Mouse (Mus musculus) spleen, postnatal 4 days (tissue): ENCODE measurements around the gene Dolk.

ENCODE experiments used
- DNase-seq, 2 experiments: peaks; one replicate each; pipeline ENCODE4 v3.0.0; 2022; ENCODE audit warnings: low spot score in 2 of 2

Gene Dolk

GRCm38 (mm10) chr2:30250166-30251128 lies 35.7 kb downstream of the Dolk start:
- peak in 1 of 2 experiments; percentile 61 for DNase-seq

- no peak for DNase-seq
These were observed 37.0 kb downstream of the Dolk start for GRCm38 (mm10) chr2:30249182-30249581.

- DNase-seq = no peak
These were observed 38.5 kb downstream of the Dolk start for GRCm38 (mm10) chr2:30247681-30248080.

GRCm38 (mm10) chr2:30247036-30247435 lies 39.1 kb downstream of the Dolk start:
- DNase-seq = no peak

- DNase-seq = no peak
These were observed 41.4 kb downstream of the Dolk start for GRCm38 (mm10) chr2:30244595-30245178.

- no peak for DNase-seq
These were observed 42.7 kb downstream of the Dolk start for GRCm38 (mm10) chr2:30243391-30243790.

GRCm38 (mm10) chr2:30242509-30242908 lies 43.6 kb downstream of the Dolk start:
- DNase-seq = no peak

- DNase-seq = no peak
These were observed 45.9 kb downstream of the Dolk start, which contains the start of gene Gm28035 for GRCm38 (mm10) chr2:30240267-30240666. TSS of gene Gm28035 (plus strand) at chr2:30240567.

- peak; percentile 62 to 77 for DNase-seq
These were observed 46.4 kb downstream of the Dolk start for GRCm38 (mm10) chr2:30239777-30240176.

- DNase-seq = no peak
These were observed 47.1 kb downstream of the Dolk start for GRCm38 (mm10) chr2:30238906-30239465.

- peak in 1 of 2 experiments; percentile 88 for DNase-seq
These were observed 48.3 kb downstream of the Dolk start for GRCm38 (mm10) chr2:30237881-30238280.

- peak; percentile 100 for DNase-seq
These were observed 48.8 kb downstream of the Dolk start, which contains the start of gene Lrrc8a for GRCm38 (mm10) chr2:30237199-30237880. TSS of gene Lrrc8a (plus strand) at chr2:30237715.

GRCm38 (mm10) chr2:30236426-30237198 lies 49.5 kb downstream of the Dolk start:
- peak in 1 of 2 experiments; percentile 67 for DNase-seq

GRCm38 (mm10) chr2:30235593-30235992 lies 50.5 kb downstream of the Dolk start:
- DNase-seq = no peak
